Mouse (Mus musculus) lung, embryonic 16.5 days (tissue): ENCODE results near the gene Depdc1b. TPM values are rescaled to one million over a fixed set of nuclear protein-coding genes. Genes with fewer than 3 reads are reported as not detected.
A peak's percentile ranks its signal among the peaks of the same experiment; 100 is the strongest.

Experiments used
- ATAC-seq: fragments of 200-750 bp; cut with Nextera tagmentation; 2 replicates; pipeline ENCODE4 v1.8.0; 2017; ENCODE audit warnings: low read depth, mild to moderate bottlenecking, moderate library complexity
- H3K27ac ChIP-seq: fragments of 300-500 bp; sonication (generic); 2 replicates; pipeline ENCODE4 v1.5.1; 2014; ENCODE audit warnings: mild to moderate bottlenecking, control low read depth, low read length
- H3K27me3 ChIP-seq: fragments of 300-500 bp; sonication (generic); 2 replicates; pipeline ENCODE4 v1.6.1; 2014; ENCODE audit warnings: low read depth, low read length, mixed read lengths; ENCODE audit not compliant: control insufficient read depth, insufficient read depth
- H3K36me3 ChIP-seq: fragments of 300-500 bp; sonication (generic); 2 replicates; pipeline ENCODE4 v1.6.1; 2014; ENCODE audit warnings: low read length; ENCODE audit not compliant: control insufficient read depth, insufficient read depth
- H3K4me1 ChIP-seq: fragments of 300-500 bp; sonication (generic); replicated peaks from 2 replicates; pipeline ENCODE4 v1.6.1; 2014; ENCODE audit warnings: low read length, mixed read lengths; ENCODE audit not compliant: control insufficient read depth, insufficient read depth
- H3K4me2 ChIP-seq: fragments of 300-500 bp; sonication (generic); 2 replicates; pipeline ENCODE4 v1.6.1; 2014; ENCODE audit warnings: low read depth, low read length, control low read depth
- H3K4me3 ChIP-seq: fragments of 300-500 bp; sonication (generic); 2 replicates; pipeline ENCODE4 v1.5.1; 2014; ENCODE audit warnings: mild to moderate bottlenecking, low read length, control low read depth
- H3K9ac ChIP-seq: fragments of 300-500 bp; sonication (generic); 2 replicates; pipeline ENCODE4 v1.6.1; 2014; ENCODE audit warnings: low read length, control low read depth
- H3K9me3 ChIP-seq: fragments of 300-500 bp; sonication (generic); 2 replicates; pipeline ENCODE4 v1.6.1; 2016; ENCODE audit warnings: low read length; ENCODE audit not compliant: control insufficient read depth
- WGBS: fragments of 180-500 bp; shearing (Covaris S2); extraction: QIAGEN DNeasy Blood & Tissue Kit; methylation state at CpG from one replicate; pipeline ENCODE4 v1.1.7; 2014; 5-methylcytosine and 5-hydroxymethylcytosine counted together
- polyA plus RNA-seq: library from polyadenylated mRNA; unstranded; fragments of >200 nt; fragmentation: Nextera tagmentation; extraction: Ambion mirVana; gene quantifications from 2 replicates; pipeline ENCODE4 v1.2.1, GENCODE M21; 2015

Depdc1b gene
- polyA plus RNA-seq, 1 experiment from 2014 or later, result 14.3 TPM

- H3K27me3 ChIP-seq, result no peaks in the 10 kb centered on the region
- H3K27ac ChIP-seq, result no peak overlapping the region
- 90% methylated on average over 3 of the region's 3 CpGs for whole genome bisulfite sequencing
- no peak for ATAC-seq
- no peaks in the 10 kb centered on the region for H3K4me1 ChIP-seq
- H3K4me3 ChIP-seq, result no peak overlapping the region
- H3K9ac ChIP-seq, result no peak overlapping the region
- H3K4me2 ChIP-seq, result no peak overlapping the region
- H3K36me3 ChIP-seq, result no peaks in the 10 kb centered on the region
- no peaks in the 10 kb centered on the region for H3K9me3 ChIP-seq
Measured at GRCm38 (mm10) chr13:108431776-108432175, 115.6 kb downstream of the Depdc1b start.

GRCm38 (mm10) chr13:108435687-108436086 is 119.6 kb downstream of the Depdc1b start:
- no peak overlapping the region for H3K9ac ChIP-seq
- no peaks in the 10 kb centered on the region for H3K36me3 ChIP-seq
- no peak overlapping the region for H3K27ac ChIP-seq
- no peaks in the 10 kb centered on the region for H3K9me3 ChIP-seq
- no peak overlapping the region for H3K4me3 ChIP-seq
- H3K4me2 ChIP-seq, result no peak overlapping the region
- ATAC-seq, result no peak
- H3K4me1 ChIP-seq, result no peaks in the 10 kb centered on the region
- no peaks in the 10 kb centered on the region for H3K27me3 ChIP-seq

GRCm38 (mm10) chr13:108437424-108437823 is 121.3 kb downstream of the Depdc1b start:
- no peak overlapping the region for H3K27ac ChIP-seq
- no peak overlapping the region for H3K4me3 ChIP-seq
- H3K9me3 ChIP-seq, result no peaks in the 10 kb centered on the region
- H3K9ac ChIP-seq, result no peak overlapping the region
- no peaks in the 10 kb centered on the region for H3K4me1 ChIP-seq
- no peak for ATAC-seq
- no peak overlapping the region for H3K4me2 ChIP-seq
- H3K36me3 ChIP-seq, result no peaks in the 10 kb centered on the region
- H3K27me3 ChIP-seq, result no peaks in the 10 kb centered on the region
- 81% methylated on average over 2 of the region's 2 CpGs for WGBS

GRCm38 (mm10) chr13:108439012-108439411 is 122.9 kb downstream of the Depdc1b start:
- ATAC-seq, result no peak
- 72% methylated on average over 1 of the region's 1 CpGs for WGBS

GRCm38 (mm10) chr13:108448348-108448931 is 132.3 kb downstream of the Depdc1b start:
- H3K4me1 ChIP-seq, result peaks cover 7% of the 10 kb centered on the region; the same call in 1 of the 2 replicates
- peak overlapping the region; percentile 5; the same call in 1 of the 2 replicates for H3K4me2 ChIP-seq
- no peak overlapping the region for H3K9ac ChIP-seq
- H3K27me3 ChIP-seq, result no peaks in the 10 kb centered on the region
- H3K27ac ChIP-seq, result 0 out of 2 replicates have a peak overlapping the region, but pooled peaks have one; percentile 24
- H3K36me3 ChIP-seq, result no peaks in the 10 kb centered on the region
- H3K4me3 ChIP-seq, result no peak overlapping the region
- WGBS, result 47% methylated on average over 11 of the region's 11 CpGs
- ATAC-seq, result peak; percentile 59
- no peaks in the 10 kb centered on the region for H3K9me3 ChIP-seq

More at GRCm38 (mm10) chr13:108439012-108439411, 122.9 kb downstream of the Depdc1b start:
- H3K27me3 ChIP-seq, result no peaks in the 10 kb centered on the region
- no peak overlapping the region for H3K9ac ChIP-seq
- H3K4me3 ChIP-seq, result no peak overlapping the region
- H3K36me3 ChIP-seq, result no peaks in the 10 kb centered on the region
- H3K27ac ChIP-seq, result no peak overlapping the region
- no peak overlapping the region for H3K4me2 ChIP-seq
- H3K4me1 ChIP-seq, result no peaks in the 10 kb centered on the region
- H3K9me3 ChIP-seq, result no peaks in the 10 kb centered on the region

- Histone ChIP-seq H3K36me3 (no peaks in the 10 kb centered on the region), H3K4me2 (no peak within 1 kb of the TSS), H3K4me3 (no peak within 1 kb of the TSS), H3K27me3 (no peaks in the 10 kb centered on the region), H3K4me1 (peaks cover 7% of the 10 kb centered on the region; the same call in 1 of the 2 replicates), H3K9me3 (no peaks in the 10 kb centered on the region), H3K9ac (no peak within 1 kb of the TSS), H3K27ac (no peak within 1 kb of the TSS)
- 15% methylated on average over 10 of the region's 10 CpGs for WGBS
- ATAC-seq, result peak; percentile 49; the same call in 1 of the 2 replicates
Measured at GRCm38 (mm10) chr13:108449116-108450097, 133.3 kb downstream of the Depdc1b start, which contains the start of gene Pde4d. Gene Pde4d (plus strand): TSS chr13:108449948.

- 72% methylated on average over 2 of the region's 2 CpGs for WGBS
- Histone ChIP-seq H3K4me2 (no peak overlapping the region), H3K27me3 (no peaks in the 10 kb centered on the region), H3K9ac (no peak overlapping the region), H3K9me3 (no peaks in the 10 kb centered on the region), H3K36me3 (no peaks in the 10 kb centered on the region), H3K4me1 (peaks cover 7% of the 10 kb centered on the region; the same call in 1 of the 2 replicates), H3K27ac (no peak overlapping the region), H3K4me3 (no peak overlapping the region)
- no peak for ATAC-seq
Measured at GRCm38 (mm10) chr13:108451122-108451521, 135.0 kb downstream of the Depdc1b start.

- ATAC-seq, result no peak
- Histone ChIP-seq H3K27ac (no peak overlapping the region), H3K9ac (no peak overlapping the region), H3K4me2 (no peak overlapping the region), H3K27me3 (no peaks in the 10 kb centered on the region), H3K4me1 (peaks cover 7% of the 10 kb centered on the region; the same call in 1 of the 2 replicates), H3K4me3 (no peak overlapping the region), H3K9me3 (no peaks in the 10 kb centered on the region), H3K36me3 (no peaks in the 10 kb centered on the region)
- 54% methylated on average over 6 of the region's 6 CpGs for whole genome bisulfite sequencing
Measured at GRCm38 (mm10) chr13:108453064-108453919, 137.2 kb downstream of the Depdc1b start.
